In the genomic region with DNA sequence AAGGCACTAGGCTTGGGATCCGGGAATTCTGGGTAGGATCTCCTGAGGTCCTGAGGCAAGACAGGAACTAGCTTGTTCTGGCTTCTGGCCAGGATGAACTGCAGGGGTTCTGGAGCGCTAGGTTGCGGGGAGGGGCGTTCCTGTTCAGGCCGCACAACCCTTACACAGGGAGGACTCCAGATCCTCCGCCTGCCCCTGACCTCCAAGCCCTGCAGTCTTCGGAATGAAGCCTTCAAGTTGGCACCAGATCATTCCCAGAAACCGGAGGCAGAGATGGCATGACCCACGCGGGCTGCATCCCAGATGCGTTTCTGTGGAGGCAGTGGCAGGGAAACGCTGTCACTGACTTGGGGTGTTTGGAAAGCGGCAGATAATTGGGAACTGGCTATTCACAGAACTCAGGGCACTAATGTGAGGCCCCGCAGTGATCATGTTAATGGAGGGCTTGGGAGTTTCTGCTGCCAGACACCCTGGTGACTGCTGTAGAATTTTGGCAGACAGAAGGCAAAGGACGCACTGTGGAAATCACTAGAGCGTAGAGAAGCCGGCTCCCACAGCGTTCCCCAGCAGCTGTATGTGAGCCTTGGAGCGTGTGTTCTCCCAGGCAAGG, we compare ENCODE assay signal across 8 mouse cellular contexts.
DNase-seq lines count a peak whose midpoint lies in the region; ATAC-seq and TF ChIP-seq lines count a peak whose summit lies in the region.

No protein-coding gene starts in this region.

- H3K4me1 ChIP-seq in E14TG2a.4 (replicated peaks; ENCODE audit: low read depth, low read length) = peaks cover 31% of the 10 kb centered on the region
- peaks cover 21% of the 10 kb centered on the region for H3K4me1 ChIP-seq in hindbrain, embryonic 13.5 days (replicated peaks)

- peak overlapping the region; percentile 54 for H3K4me2 ChIP-seq in hindbrain, embryonic 13.5 days

- no peak for TF ChIP-seq CTCF in E14TG2a.4 (conservative IDR thresholded peaks at IDR 0.05; ENCODE audit: low read length)

- peak overlapping the region; percentile 74 for H3K4me3 ChIP-seq in E14TG2a.4 (replicated peaks; ENCODE audit: low read length)
- peak overlapping the region; percentile 30 for H3K4me3 ChIP-seq in hindbrain, embryonic 13.5 days

- no peaks in the 10 kb centered on the region for H3K9me3 ChIP-seq in E14TG2a.4 (ENCODE audit: low read length)
- no peaks in the 10 kb centered on the region for H3K9me3 ChIP-seq in hindbrain, embryonic 13.5 days

- WGBS in hindbrain, embryonic 13.5 days = 4% methylated on average over 19 of the region's 19 CpGs

- H3K27me3 ChIP-seq in E14TG2a.4 (ENCODE audit: insufficient read depth, low read length) = peaks cover 5% of the 10 kb centered on the region; the same call in 1 of the 2 replicates
- H3K27me3 ChIP-seq in hindbrain, embryonic 13.5 days = no peaks in the 10 kb centered on the region

- H3K36me3 ChIP-seq in E14TG2a.4 (ENCODE audit: insufficient read depth, low read length) = no peaks in the 10 kb centered on the region
- H3K36me3 ChIP-seq in hindbrain, embryonic 13.5 days = no peaks in the 10 kb centered on the region

- DNase-seq in adrenal gland, postnatal 14 days = peak; percentile 27
- DNase-seq in adrenal gland, adult 2 months = no peak
- peak; percentile 59 for DNase-seq in embryo, embryonic 10 days (ENCODE audit: low spot score)
- peak; percentile 75 for DNase-seq in mesoderm, embryonic 11.5 days (ENCODE audit: low read depth, low spot score)
- no peak for DNase-seq in thymus, postnatal 10 days (ENCODE audit: low spot score in 2 of 2)
- no peak for DNase-seq in gastrocnemius, adult 8-10 months (ENCODE audit: low spot score in 2 of 2)

- peak overlapping the region; percentile 79 for H3K27ac ChIP-seq in hindbrain, embryonic 13.5 days

- ATAC-seq in hindbrain, embryonic 13.5 days (ENCODE audit: low FRiP score) = peak; percentile 74

- H3K9ac ChIP-seq in hindbrain, embryonic 13.5 days = peak overlapping the region; percentile 47

Comparison
In these comparisons a context has a peak if more than half of its experiments do, and no peak if none do; other contexts are left out.
1. DNase-seq: peak in adrenal gland, postnatal 14 days (single experiment), embryo, embryonic 10 days (single experiment) and mesoderm, embryonic 11.5 days (single experiment); none in adrenal gland, adult 2 months (single experiment), thymus, postnatal 10 days (0 of 2) and gastrocnemius, adult 8-10 months (0 of 2).